Mouse (Mus musculus): Measurements from ENCODE around the gene Zdhhc6. TPM values are rescaled to one million over a fixed set of nuclear protein-coding genes. Genes with fewer than 3 reads are reported as not detected.

Zdhhc6 gene
- polyA plus RNA-seq, 1 experiment from 2014 or later: 103 TPM

DNA sequence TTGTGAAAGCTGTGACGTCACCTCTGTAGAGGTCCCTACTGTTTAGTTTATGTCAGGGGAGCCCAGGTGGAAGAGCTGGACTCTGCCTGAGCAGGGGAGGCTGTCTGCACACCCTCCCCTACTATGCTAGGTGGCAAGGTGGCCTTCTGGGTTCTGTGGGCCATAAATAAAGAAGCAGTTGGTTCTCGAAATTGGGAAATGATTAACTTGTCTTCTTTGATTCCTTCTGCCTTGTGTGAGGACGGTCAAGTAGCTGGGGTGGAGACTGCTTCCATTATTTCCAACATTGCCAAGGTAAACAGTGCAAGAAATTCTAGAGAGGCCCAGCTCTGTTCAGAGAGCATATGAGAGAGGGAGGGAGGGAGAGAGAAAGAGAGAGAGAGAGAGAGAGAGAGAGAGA lies 47.7 kb downstream of the Zdhhc6 start:
- no peak for DNase-seq (ENCODE audit: low spot score)
- 77% methylated on average over 3 of the region's 3 CpGs for WGBS
- peaks cover 11% of the 10 kb centered on the region; the same call in 1 of the 2 replicates for H3K36me3 ChIP-seq
- H3K27me3 ChIP-seq (ENCODE audit: insufficient read depth, poor library complexity, severe bottlenecking): no peaks in the 10 kb centered on the region
- H3K4me3 ChIP-seq: no peak overlapping the region
- H3K9me3 ChIP-seq: no peaks in the 10 kb centered on the region
- H3K27ac ChIP-seq: no peak overlapping the region
- peaks cover 21% of the 10 kb centered on the region for H3K4me1 ChIP-seq

- DNase-seq (ENCODE audit: low spot score): no peak
- H3K27ac ChIP-seq: no peak overlapping the region
- H3K36me3 ChIP-seq: peaks cover 4% of the 10 kb centered on the region; the same call in 1 of the 2 replicates
- 80% methylated on average over 3 of the region's 3 CpGs for WGBS
- H3K4me1 ChIP-seq: peaks cover 21% of the 10 kb centered on the region
- H3K4me3 ChIP-seq: no peak overlapping the region
- H3K27me3 ChIP-seq (ENCODE audit: insufficient read depth, poor library complexity, severe bottlenecking): no peaks in the 10 kb centered on the region
- H3K9me3 ChIP-seq: no peaks in the 10 kb centered on the region
Measured at GRCm38 (mm10) chr19:55266786-55267185, 49.0 kb downstream of the Zdhhc6 start.

- Histone ChIP-seq H3K4me3 (no peak overlapping the region), H3K36me3 (peaks cover under 1% of the 10 kb centered on the region; the same call in 1 of the 2 replicates), H3K27ac (no peak overlapping the region), H3K4me1 (peaks cover 11% of the 10 kb centered on the region), H3K9me3 (no peaks in the 10 kb centered on the region), H3K27me3 (ENCODE audit: insufficient read depth, poor library complexity, severe bottlenecking) (no peaks in the 10 kb centered on the region)
- DNase-seq (ENCODE audit: low spot score): no peak
- 78% methylated on average over 3 of the region's 3 CpGs for WGBS
Measured at GRCm38 (mm10) chr19:55265269-55265668, 50.6 kb downstream of the Zdhhc6 start.

DNA sequence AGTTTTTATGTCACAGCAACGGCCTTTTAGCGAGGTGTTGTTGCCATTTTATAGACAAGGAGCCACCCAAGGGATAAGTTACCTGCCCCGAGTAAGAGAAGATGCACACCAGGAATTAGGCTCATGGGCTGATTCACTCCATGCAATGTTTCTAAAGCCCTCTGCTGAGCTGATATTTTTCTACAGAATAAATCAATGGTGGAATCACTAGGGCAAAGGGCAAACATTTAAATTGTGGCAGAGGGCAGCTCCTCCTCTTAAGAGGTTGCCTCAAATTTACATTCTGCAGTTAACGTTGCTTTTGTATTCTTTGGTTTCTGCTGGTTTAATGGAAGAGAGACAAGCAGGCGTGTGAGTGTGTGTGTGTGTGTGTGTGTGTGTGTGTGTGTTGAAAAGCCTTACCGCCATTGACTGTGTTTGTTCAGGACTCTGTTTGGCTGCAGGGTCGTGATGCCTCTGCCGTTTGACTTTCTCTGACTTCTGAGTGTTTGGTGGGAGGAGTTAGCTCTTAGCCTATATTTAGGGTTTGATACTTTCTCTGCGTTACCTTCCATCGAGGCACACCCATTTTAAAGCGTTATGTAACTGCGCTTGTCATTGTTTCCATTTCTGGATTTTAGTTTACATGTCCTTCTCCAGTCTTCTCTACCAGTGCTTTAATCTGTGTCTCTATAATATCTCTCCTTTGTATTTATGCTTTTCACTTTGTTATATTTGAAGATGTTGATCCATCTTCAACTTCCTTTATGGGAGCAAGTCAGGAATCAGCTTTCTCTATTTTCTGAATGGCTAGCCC lies 55.2 kb downstream of the Zdhhc6 start:
- no peak overlapping the region for H3K4me3 ChIP-seq
- H3K27me3 ChIP-seq (ENCODE audit: insufficient read depth, poor library complexity, severe bottlenecking): no peaks in the 10 kb centered on the region
- DNase-seq (ENCODE audit: low spot score): no peak
- H3K9me3 ChIP-seq: no peaks in the 10 kb centered on the region
- 70% methylated on average over 12 of the region's 12 CpGs for whole genome bisulfite sequencing
- no peaks in the 10 kb centered on the region for H3K36me3 ChIP-seq
- H3K27ac ChIP-seq: no peak overlapping the region
- peaks cover 15% of the 10 kb centered on the region; the same call in 1 of the 2 replicates for H3K4me1 ChIP-seq

DNA sequence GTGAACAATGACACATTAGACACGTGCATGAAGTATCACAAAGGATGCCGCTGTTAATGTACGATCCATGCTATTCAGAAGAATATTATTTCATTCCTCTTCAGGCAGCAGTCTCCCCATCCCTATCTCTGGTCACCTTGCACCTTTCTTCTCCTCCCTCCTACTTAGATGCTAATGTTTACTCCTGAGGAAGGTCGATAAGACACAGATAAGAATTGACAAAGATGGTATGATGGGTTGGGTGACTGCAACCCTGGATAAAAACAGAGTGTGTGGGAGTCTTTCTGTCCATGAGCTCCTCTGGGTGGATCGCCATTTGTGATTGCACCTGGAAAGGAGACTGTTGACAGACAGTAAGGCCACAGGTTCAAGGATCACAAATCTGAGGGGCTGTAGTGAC lies 57.3 kb downstream of the Zdhhc6 start:
- Histone ChIP-seq H3K27me3 (ENCODE audit: insufficient read depth, poor library complexity, severe bottlenecking) (no peaks in the 10 kb centered on the region), H3K36me3 (no peaks in the 10 kb centered on the region), H3K9me3 (no peaks in the 10 kb centered on the region), H3K4me1 (peaks cover 26% of the 10 kb centered on the region), H3K27ac (no peak overlapping the region), H3K4me3 (no peak overlapping the region)
- WGBS: 82% methylated on average over 5 of the region's 5 CpGs
- no peak for DNase-seq (ENCODE audit: low spot score)

- H3K9me3 ChIP-seq: no peaks in the 10 kb centered on the region
- no peaks in the 10 kb centered on the region for H3K36me3 ChIP-seq
- H3K27ac ChIP-seq: no peak overlapping the region
- no peaks in the 10 kb centered on the region for H3K27me3 ChIP-seq (ENCODE audit: insufficient read depth, poor library complexity, severe bottlenecking)
- H3K4me1 ChIP-seq: peaks cover 29% of the 10 kb centered on the region
- 58% methylated on average over 5 of the region's 5 CpGs for WGBS
- no peak overlapping the region for H3K4me3 ChIP-seq
- no peak for DNase-seq (ENCODE audit: low spot score)
Measured at GRCm38 (mm10) chr19:55257656-55258375, 58.0 kb downstream of the Zdhhc6 start.

DNA sequence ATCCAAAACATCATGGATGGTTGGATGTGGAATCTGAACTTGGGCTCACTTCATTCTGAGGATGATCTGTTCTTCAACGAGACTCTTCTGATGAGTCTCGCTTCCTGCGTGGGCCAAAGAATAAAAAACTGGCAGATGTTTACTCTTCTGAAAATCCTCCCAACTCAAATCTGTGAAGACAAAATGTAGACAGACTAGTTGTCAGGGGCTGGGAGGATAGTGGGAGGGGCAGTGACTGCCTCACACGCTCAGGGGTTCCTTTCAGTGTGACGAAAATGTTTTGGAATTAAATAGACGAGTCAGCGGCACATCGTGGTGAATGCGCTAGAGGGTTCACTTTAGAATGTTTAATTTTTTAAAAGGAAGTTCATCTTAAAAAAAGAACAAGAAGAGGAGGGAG lies 59.7 kb downstream of the Zdhhc6 start:
- H3K27me3 ChIP-seq (ENCODE audit: insufficient read depth, poor library complexity, severe bottlenecking): no peaks in the 10 kb centered on the region
- H3K9me3 ChIP-seq: no peaks in the 10 kb centered on the region
- H3K4me3 ChIP-seq: no peak overlapping the region
- no peak for DNase-seq (ENCODE audit: low spot score)
- H3K27ac ChIP-seq: no peak overlapping the region
- WGBS: 89% methylated on average over 9 of the region's 9 CpGs
- H3K36me3 ChIP-seq: no peaks in the 10 kb centered on the region
- H3K4me1 ChIP-seq: peaks cover 31% of the 10 kb centered on the region

GRCm38 (mm10) chr19:55254513-55255016 lies 61.3 kb downstream of the Zdhhc6 start:
- H3K27ac ChIP-seq: peak overlapping the region; percentile 94
- no peaks in the 10 kb centered on the region for H3K36me3 ChIP-seq
- DNase-seq (ENCODE audit: low spot score): no peak
- no peaks in the 10 kb centered on the region for H3K9me3 ChIP-seq
- no peaks in the 10 kb centered on the region for H3K27me3 ChIP-seq (ENCODE audit: insufficient read depth, poor library complexity, severe bottlenecking)
- H3K4me1 ChIP-seq: peaks cover 28% of the 10 kb centered on the region
- 13% methylated on average over 5 of the region's 5 CpGs for WGBS
- H3K4me3 ChIP-seq: peak overlapping the region; percentile 81

- DNase-seq (ENCODE audit: low spot score): peak; percentile 84
- Histone ChIP-seq H3K27me3 (ENCODE audit: insufficient read depth, poor library complexity, severe bottlenecking) (no peaks in the 10 kb centered on the region), H3K27ac (peak overlapping the region; percentile 94), H3K4me1 (peaks cover 28% of the 10 kb centered on the region), H3K36me3 (no peaks in the 10 kb centered on the region), H3K9me3 (no peaks in the 10 kb centered on the region), H3K4me3 (peak overlapping the region; percentile 81)
- under 1% methylated on average over 32 of the region's 32 CpGs for WGBS
Measured at GRCm38 (mm10) chr19:55253570-55254441, 62.0 kb downstream of the Zdhhc6 start.

DNA sequence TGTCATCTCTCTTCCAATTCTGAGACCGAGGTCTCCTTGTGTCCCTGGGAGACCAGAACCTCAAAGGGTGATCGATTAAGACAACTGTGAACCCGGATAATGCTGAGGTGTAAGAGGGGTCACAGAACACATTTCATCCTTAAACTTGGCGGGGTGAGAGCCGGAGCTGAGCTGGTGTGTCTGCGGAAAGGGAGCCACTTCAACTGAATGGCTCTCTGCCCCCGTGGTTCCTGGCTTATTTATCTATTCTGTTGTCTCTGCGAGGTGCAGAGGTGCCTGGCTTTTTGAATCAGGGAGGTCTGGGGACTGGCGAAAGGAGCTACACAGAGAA lies 62.6 kb downstream of the Zdhhc6 start:
- 4% methylated on average over 9 of the region's 9 CpGs for WGBS
- Histone ChIP-seq H3K4me1 (peaks cover 28% of the 10 kb centered on the region), H3K27ac (peak overlapping the region; percentile 94), H3K4me3 (peak overlapping the region; percentile 81), H3K9me3 (no peaks in the 10 kb centered on the region), H3K27me3 (ENCODE audit: insufficient read depth, poor library complexity, severe bottlenecking) (no peaks in the 10 kb centered on the region), H3K36me3 (no peaks in the 10 kb centered on the region)
- DNase-seq (ENCODE audit: low spot score): no peak

DNA sequence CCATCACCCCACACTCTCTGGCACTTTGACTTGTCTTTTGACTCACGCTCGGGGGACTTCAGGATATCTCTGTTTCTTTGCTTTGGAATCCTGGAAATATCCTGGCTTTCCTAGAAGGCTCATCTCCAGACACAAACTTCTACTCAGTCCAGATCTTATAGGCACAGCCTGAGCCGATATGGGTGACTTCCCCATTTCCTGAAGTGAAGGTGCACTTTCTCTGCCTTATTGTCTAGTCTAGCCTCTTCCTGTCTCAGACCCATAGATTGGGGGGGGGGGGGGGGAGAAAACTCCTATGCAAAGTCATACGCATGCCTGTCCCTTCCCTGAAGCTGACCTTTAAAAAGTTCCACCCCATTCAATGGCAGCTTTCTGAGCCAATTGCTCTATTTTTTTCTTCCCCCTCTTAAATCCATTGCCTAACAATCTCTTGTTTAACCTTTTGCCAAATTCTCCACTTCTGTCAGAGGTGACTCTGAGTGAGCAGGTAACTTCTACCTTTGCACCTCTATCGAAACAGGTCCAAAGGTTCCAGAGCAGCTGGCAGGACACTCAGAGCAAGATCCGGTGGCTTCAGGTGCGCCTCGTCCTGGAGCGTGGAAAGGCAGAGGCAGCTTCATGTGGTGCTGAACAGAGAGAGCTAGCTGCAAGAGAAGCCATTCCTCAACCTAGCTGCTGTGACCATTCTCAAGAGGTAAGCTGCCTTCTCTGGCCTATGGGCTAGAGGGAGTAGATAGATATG lies 64.3 kb downstream of the Zdhhc6 start, which contains the start of gene Acsl5:
Acsl5 (plus strand) TSS at position 556 of the 742 bp plus-strand sequence.
- H3K4me3 ChIP-seq: peak within 1 kb of the TSS; percentile 81; the same call in 1 of the 2 replicates
- H3K27ac ChIP-seq: no peak within 1 kb of the TSS
- WGBS: 87% methylated on average over 9 of the region's 9 CpGs
- H3K4me1 ChIP-seq: peaks cover 23% of the 10 kb centered on the region
- H3K36me3 ChIP-seq: no peaks in the 10 kb centered on the region
- no peak for DNase-seq (ENCODE audit: low spot score)
- H3K27me3 ChIP-seq (ENCODE audit: insufficient read depth, poor library complexity, severe bottlenecking): no peaks in the 10 kb centered on the region
- H3K9me3 ChIP-seq: no peaks in the 10 kb centered on the region

- Histone ChIP-seq H3K27ac (no peak overlapping the region), H3K4me1 (peaks cover 23% of the 10 kb centered on the region), H3K9me3 (no peaks in the 10 kb centered on the region), H3K27me3 (ENCODE audit: insufficient read depth, poor library complexity, severe bottlenecking) (0 out of 2 replicates have a peak, but pooled peaks cover 4% of the 10 kb centered on the region), H3K36me3 (no peaks in the 10 kb centered on the region), H3K4me3 (no peak overlapping the region)
- WGBS: 80% methylated on average over 5 of the region's 5 CpGs
- DNase-seq (ENCODE audit: low spot score): no peak
Measured at GRCm38 (mm10) chr19:55250451-55250850, 65.4 kb downstream of the Zdhhc6 start.
